Mouse (Mus musculus) intestine, postnatal 0 days (tissue): ENCODE measurements around the gene Mcur1. TPM values are rescaled to one million over a fixed set of nuclear protein-coding genes. Genes with fewer than 3 reads are reported as not detected.

Experiments used
- ATAC-seq: fragments of 200-750 bp; cut with Nextera tagmentation; 2 replicates; pipeline ENCODE4 v1.8.0; 2017; ENCODE audit warnings: mild to moderate bottlenecking, moderate TSS enrichment, moderate library complexity
- H3K27ac ChIP-seq: fragments of 300-500 bp; sonication (generic); 2 replicates; pipeline ENCODE4 v1.5.1; 2014; ENCODE audit warnings: mild to moderate bottlenecking, low read depth, low read length, moderate library complexity
- H3K27me3 ChIP-seq: fragments of 300-500 bp; sonication (generic); replicated peaks from 2 replicates; pipeline ENCODE4 v1.6.1; 2014; ENCODE audit warnings: low read length, mixed read lengths; ENCODE audit not compliant: control insufficient read depth, insufficient read depth
- H3K36me3 ChIP-seq: fragments of 300-500 bp; sonication (generic); 2 replicates; pipeline ENCODE4 v1.6.1; 2014; ENCODE audit warnings: mild to moderate bottlenecking, moderate library complexity; ENCODE audit not compliant: control insufficient read depth, insufficient read depth
- H3K4me1 ChIP-seq: fragments of 300-500 bp; sonication (generic); replicated peaks from 2 replicates; pipeline ENCODE4 v1.6.1; 2014; ENCODE audit warnings: antibody characterized with exemption, low read length, mixed read lengths; ENCODE audit not compliant: control insufficient read depth, insufficient read depth
- H3K4me2 ChIP-seq: fragments of 300-500 bp; sonication (generic); replicated peaks from 2 replicates; pipeline ENCODE4 v1.6.1; 2014; ENCODE audit warnings: low read depth, mild to moderate bottlenecking, moderate library complexity
- H3K4me3 ChIP-seq: fragments of 300-500 bp; sonication (generic); 2 replicates; pipeline ENCODE4 v1.5.1; 2014; ENCODE audit warnings: low read depth, low read length
- H3K9ac ChIP-seq: fragments of 300-500 bp; sonication (generic); 2 replicates; pipeline ENCODE4 v1.6.1; 2014; ENCODE audit warnings: mild to moderate bottlenecking, low read depth, low read length
- H3K9me3 ChIP-seq: fragments of 300-500 bp; sonication (generic); 2 replicates; pipeline ENCODE4 v1.6.1; 2016; ENCODE audit warnings: mixed run types; ENCODE audit not compliant: control insufficient read depth
- CTCF ChIP-seq: sonication (generic); IDR thresholded peaks from 2 replicates; pipeline ENCODE4 v1.5.1; 2016; ENCODE audit warnings: low read depth, mild to moderate bottlenecking, control low read depth, antibody characterized with exemption, moderate library complexity
- WGBS: fragments of 180-500 bp; shearing (Covaris S2); extraction: QIAGEN DNeasy Blood & Tissue Kit; methylation state at CpG from one replicate; pipeline ENCODE4 v1.1.7; 2014; 5-methylcytosine and 5-hydroxymethylcytosine counted together
- polyA plus RNA-seq: library from polyadenylated mRNA; unstranded; fragments of >200 nt; fragmentation: Nextera tagmentation; extraction: Ambion mirVana; gene quantifications from 2 replicates; pipeline ENCODE4 v1.2.1, GENCODE M21; 2015

The Mcur1 gene
- polyA plus RNA-seq, 1 experiment from 2014 or later: 15.4 TPM

GRCm38 (mm10) chr13:43516931-43517330 is 43.1 kb downstream of the Mcur1 start:
- no peak overlapping the region for H3K27ac ChIP-seq
- H3K36me3 ChIP-seq: no peaks in the 10 kb centered on the region
- no peak for TF ChIP-seq CTCF
- H3K4me1 ChIP-seq: no peaks in the 10 kb centered on the region
- no peak overlapping the region for H3K9ac ChIP-seq
- no peak overlapping the region for H3K4me3 ChIP-seq
- no peaks in the 10 kb centered on the region for H3K9me3 ChIP-seq
- no peak for ATAC-seq
- H3K4me2 ChIP-seq: no peak overlapping the region
- 63% methylated on average over 6 of the region's 6 CpGs for WGBS
- no peaks in the 10 kb centered on the region for H3K27me3 ChIP-seq

GRCm38 (mm10) chr13:43516119-43516518 is 43.9 kb downstream of the Mcur1 start:
- 92% methylated on average over 5 of the region's 5 CpGs for whole genome bisulfite sequencing
- no peak for ATAC-seq
- H3K4me2 ChIP-seq: no peak overlapping the region
- no peaks in the 10 kb centered on the region for H3K27me3 ChIP-seq
- no peak overlapping the region for H3K27ac ChIP-seq
- H3K9ac ChIP-seq: no peak overlapping the region
- no peaks in the 10 kb centered on the region for H3K36me3 ChIP-seq
- no peak overlapping the region for H3K4me3 ChIP-seq
- no peak for TF ChIP-seq CTCF
- no peaks in the 10 kb centered on the region for H3K4me1 ChIP-seq
- H3K9me3 ChIP-seq: no peaks in the 10 kb centered on the region

GRCm38 (mm10) chr13:43514950-43515358 is 45.0 kb downstream of the Mcur1 start:
- H3K9ac ChIP-seq: no peak overlapping the region
- H3K27me3 ChIP-seq: no peaks in the 10 kb centered on the region
- H3K4me3 ChIP-seq: no peak overlapping the region
- TF ChIP-seq CTCF: no peak
- H3K27ac ChIP-seq: no peak overlapping the region
- ATAC-seq: no peak
- no peaks in the 10 kb centered on the region for H3K9me3 ChIP-seq
- H3K4me2 ChIP-seq: no peak overlapping the region
- 73% methylated on average over 8 of the region's 8 CpGs for WGBS
- H3K4me1 ChIP-seq: no peaks in the 10 kb centered on the region
- no peaks in the 10 kb centered on the region for H3K36me3 ChIP-seq

GRCm38 (mm10) chr13:43512736-43513135 is 47.3 kb downstream of the Mcur1 start:
- no peaks in the 10 kb centered on the region for H3K36me3 ChIP-seq
- H3K4me3 ChIP-seq: no peak overlapping the region
- 84% methylated on average over 3 of the region's 3 CpGs for WGBS
- no peaks in the 10 kb centered on the region for H3K9me3 ChIP-seq
- no peak overlapping the region for H3K9ac ChIP-seq
- no peak for TF ChIP-seq CTCF
- H3K27me3 ChIP-seq: no peaks in the 10 kb centered on the region
- no peak overlapping the region for H3K27ac ChIP-seq
- no peak overlapping the region for H3K4me2 ChIP-seq
- ATAC-seq: no peak
- H3K4me1 ChIP-seq: no peaks in the 10 kb centered on the region

DNA sequence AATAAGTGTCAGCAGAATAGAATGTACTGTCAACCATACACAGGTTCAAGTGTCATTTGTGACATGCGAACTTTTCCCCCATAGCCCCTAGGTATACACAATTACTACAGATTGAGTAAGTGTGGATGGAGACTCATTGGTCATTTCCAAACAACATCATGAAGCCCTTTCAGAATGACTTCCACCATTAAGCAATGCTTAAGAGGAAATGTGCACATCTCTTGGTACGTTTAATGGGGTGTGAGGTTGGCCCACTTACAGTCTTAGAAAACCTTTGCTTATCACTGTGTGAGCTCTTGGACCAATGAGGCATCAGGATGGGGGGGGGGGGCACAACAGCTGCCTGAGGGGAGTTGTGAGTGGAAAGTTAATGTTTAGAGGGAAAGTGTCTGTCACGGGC is 54.2 kb downstream of the Mcur1 start:
- H3K4me1 ChIP-seq: peaks cover 5% of the 10 kb centered on the region; the same call in 1 of the 2 replicates
- no peaks in the 10 kb centered on the region for H3K27me3 ChIP-seq
- H3K27ac ChIP-seq: no peak overlapping the region
- ATAC-seq: no peak
- no peak overlapping the region for H3K9ac ChIP-seq
- TF ChIP-seq CTCF: no peak
- no peaks in the 10 kb centered on the region for H3K36me3 ChIP-seq
- 87% methylated on average over 3 of the region's 3 CpGs for WGBS
- no peak overlapping the region for H3K4me3 ChIP-seq
- no peak overlapping the region for H3K4me2 ChIP-seq
- H3K9me3 ChIP-seq: no peaks in the 10 kb centered on the region

DNA sequence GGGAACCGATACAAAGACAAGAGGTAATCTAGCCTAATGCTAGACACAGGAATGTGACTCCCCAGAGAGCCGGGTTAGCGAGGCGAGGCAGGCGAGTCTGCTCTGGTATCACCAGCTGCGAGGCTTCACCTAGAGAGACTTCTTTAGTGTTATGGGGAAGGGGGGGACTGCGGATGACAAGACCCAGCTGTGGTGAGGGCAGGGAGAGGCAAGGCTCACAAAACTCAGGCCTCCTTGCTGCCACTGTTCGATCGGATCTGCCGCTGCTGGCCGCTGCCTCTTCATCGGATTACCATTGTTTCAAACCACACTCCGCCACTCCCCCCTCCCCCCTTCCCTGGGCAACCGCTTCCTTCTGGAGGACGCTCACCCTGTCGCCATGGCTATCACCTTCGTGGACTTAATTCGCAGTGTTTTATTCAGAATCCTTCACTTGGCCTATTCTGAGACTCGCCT is 56.6 kb downstream of the Mcur1 start:
- H3K27me3 ChIP-seq: no peaks in the 10 kb centered on the region
- no peaks in the 10 kb centered on the region for H3K9me3 ChIP-seq
- H3K36me3 ChIP-seq: no peaks in the 10 kb centered on the region
- peak overlapping the region; percentile 6 for H3K4me3 ChIP-seq
- peak overlapping the region; percentile 57 for H3K4me2 ChIP-seq
- no peak for ATAC-seq
- peaks cover 5% of the 10 kb centered on the region; the same call in 1 of the 2 replicates for H3K4me1 ChIP-seq
- no peak for TF ChIP-seq CTCF
- H3K9ac ChIP-seq: no peak overlapping the region
- no peak overlapping the region for H3K27ac ChIP-seq
- WGBS: 5% methylated on average over 19 of the region's 19 CpGs

- no peak overlapping the region for H3K9ac ChIP-seq
- no peak overlapping the region for H3K27ac ChIP-seq
- ATAC-seq: no peak
- no peaks in the 10 kb centered on the region for H3K27me3 ChIP-seq
- TF ChIP-seq CTCF: no peak
- no peak overlapping the region for H3K4me3 ChIP-seq
- peaks cover 5% of the 10 kb centered on the region; the same call in 1 of the 2 replicates for H3K4me1 ChIP-seq
- no peak overlapping the region for H3K4me2 ChIP-seq
- WGBS: 94% methylated on average over 5 of the region's 5 CpGs
- no peaks in the 10 kb centered on the region for H3K36me3 ChIP-seq
- H3K9me3 ChIP-seq: no peaks in the 10 kb centered on the region
These were observed 58.4 kb downstream of the Mcur1 start for GRCm38 (mm10) chr13:43501601-43502000.
